1 mouse cellular context compared by ENCODE assay signal in the genomic region with DNA sequence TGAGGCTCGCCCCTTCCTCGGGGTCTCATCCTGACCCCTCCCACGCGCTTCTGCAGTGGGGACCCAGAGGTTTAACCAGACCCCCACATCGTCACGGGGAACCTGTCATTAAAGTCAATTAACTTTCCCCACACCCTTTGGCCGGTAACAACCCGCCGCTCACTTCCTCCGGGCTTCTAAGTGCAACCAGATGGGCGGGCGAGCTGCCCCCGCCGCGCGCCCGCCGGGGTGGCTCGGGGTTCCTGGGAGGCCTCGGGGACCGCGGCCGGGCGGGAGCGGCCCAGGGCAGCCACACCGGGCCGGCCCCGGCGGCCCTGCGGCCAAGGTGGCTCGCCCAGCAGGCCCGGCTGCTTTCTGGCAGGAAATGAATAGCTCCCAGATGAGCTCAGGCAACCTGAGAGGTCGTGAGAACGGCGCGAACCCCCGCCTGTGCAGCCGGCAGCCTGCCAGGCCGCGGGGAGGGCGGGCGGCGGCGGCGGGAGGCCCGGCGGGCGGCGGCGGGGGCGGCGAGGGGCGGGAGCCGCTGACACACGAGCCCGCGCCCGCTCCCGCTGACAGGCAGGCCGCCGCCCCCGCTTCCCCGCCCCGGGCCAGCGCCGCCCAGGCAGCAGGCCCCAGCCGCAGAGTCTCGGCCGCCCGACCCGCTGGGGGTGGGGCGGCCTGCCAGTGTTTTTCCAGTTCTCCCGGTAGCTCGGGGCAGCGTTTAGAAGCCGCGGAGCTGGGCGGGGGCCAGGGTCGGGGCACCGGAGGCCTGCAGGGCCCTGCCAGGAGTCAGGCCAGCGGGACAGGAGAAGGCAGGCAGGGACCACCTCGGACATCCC.
TF ChIP-seq lines count a peak whose summit lies in the region.

No protein-coding gene starts in this region.

TF ChIP-seq in myocyte, 11 proteins besides CTCF, POLR2A, EP300 and RAD21 (continued from another document):
- TF ChIP-seq TCF12 (IDR thresholded peaks at IDR 0.05; ENCODE audit: insufficient read depth, poor library complexity, severe bottlenecking) (peak; percentile 2), USF1 (IDR thresholded peaks at IDR 0.05; ENCODE audit: low read depth) (no peak), E2F4 (IDR thresholded peaks at IDR 0.05; ENCODE audit: insufficient read depth) (peak; percentile 11)
